In genomic region chr7:18891872-18892599, GRCm38 (mm10) we compare ENCODE assay signal across 8 mouse cellular contexts. TPM values are rescaled to one million over a fixed set of nuclear protein-coding genes. Genes with fewer than 3 reads are reported as not detected.
DNase-seq lines count a peak whose midpoint lies in the region; ATAC-seq lines count a peak whose summit lies in the region.

No protein-coding gene starts in this region.

- H3K9me3 ChIP-seq in intestine, embryonic 14.5 days (ENCODE audit: control insufficient read depth, low read length): no peaks in the 10 kb centered on the region

- ATAC-seq in intestine, embryonic 14.5 days (replicated peaks; ENCODE audit: low FRiP score, low TSS enrichment, low read depth): peak; percentile 60

- peak overlapping the region; percentile 86 for H3K4me2 ChIP-seq in intestine, embryonic 14.5 days (ENCODE audit: low read length)

- intact Hi-C loops in gastrocnemius, postnatal 14 days (cut with DNase I; ENCODE audit: low total_unique reads): no loop called here
- intact Hi-C loops in left cerebral cortex, postnatal 14 days (cut with DNase I): no loop called here

- WGBS in intestine, embryonic 14.5 days: 21% methylated on average over 33 of the region's 33 CpGs

- H3K36me3 ChIP-seq in intestine, embryonic 14.5 days (ENCODE audit: control insufficient read depth, insufficient read depth, low read length): no peaks in the 10 kb centered on the region

- H3K4me3 ChIP-seq in intestine, embryonic 14.5 days (ENCODE audit: low read depth, low read length): peak overlapping the region; percentile 29

- H3K27ac ChIP-seq in intestine, embryonic 14.5 days (ENCODE audit: low read depth): no peak overlapping the region

- DNase-seq in adrenal gland, adult 18-20 months (ENCODE audit: low spot score in 2 of 2): peak; percentile 80 to 84
- peak; percentile 93 for DNase-seq in embryo, embryonic 10.5 days (ENCODE audit: low spot score)
- peak; percentile 84 for DNase-seq in gastrocnemius, postnatal 14 days
- DNase-seq in intestine, embryonic 14.5 days (ENCODE audit: low spot score): peak; percentile 92
- DNase-seq in left cerebral cortex, postnatal 14 days (ENCODE audit: low spot score in 2 of 2): peak; percentile 92 to 93
- peak; percentile 88 for DNase-seq in mesoderm, embryonic 11.5 days (ENCODE audit: low read depth, low spot score)
- peak; percentile 87 to 91 for DNase-seq in right cerebral cortex, postnatal 36 days (ENCODE audit: low spot score in 2 of 2)
- DNase-seq in urinary bladder, postnatal 4 days (ENCODE audit: low spot score in 2 of 2): peak; percentile 73 to 88

- peaks cover 7% of the 10 kb centered on the region for H3K27me3 ChIP-seq in intestine, embryonic 14.5 days (replicated peaks; ENCODE audit: control insufficient read depth, insufficient read depth, low read length)

- no peak overlapping the region for H3K9ac ChIP-seq in intestine, embryonic 14.5 days (ENCODE audit: low read length)

- peaks cover 15% of the 10 kb centered on the region for H3K4me1 ChIP-seq in intestine, embryonic 14.5 days (replicated peaks; ENCODE audit: control insufficient read depth, insufficient read depth, low read length)

RNA-seq across cellular contexts. Expression of gene Ccdc61, which starts 18.2 kb away (rescaled TPM):
- total RNA-seq in adrenal gland, adult 18-20 months (2021): 10 to 100 TPM in 1 of 2 experiments, 1 to 10 TPM in 1; 9.9 to 10.7 TPM
- 1 to 10 TPM; 5.1 TPM for total RNA-seq in gastrocnemius, postnatal 14 days (2021)
- 21.5 and 21.7 TPM in 2 replicates for polyA plus RNA-seq in intestine, embryonic 14.5 days (2014; fragmentation: Nextera tagmentation; extraction: Ambion mirVana)
- total RNA-seq in left cerebral cortex, postnatal 14 days (2021): 10 to 100 TPM; 11.6 to 13.0 TPM

RNA-seq across cellular contexts. Expression of gene Pglyrp1, which starts 20.9 kb away (rescaled TPM):
- total RNA-seq in adrenal gland, adult 18-20 months (2021): 1 to 10 TPM; 1.1 to 2.8 TPM
- total RNA-seq in gastrocnemius, postnatal 14 days (2021): 1 to 10 TPM; 1.4 to 1.5 TPM
- 17.7 and 26.7 TPM in 2 replicates for polyA plus RNA-seq in intestine, embryonic 14.5 days (2014; fragmentation: Nextera tagmentation; extraction: Ambion mirVana)
- total RNA-seq in left cerebral cortex, postnatal 14 days (2021): 10 to 100 TPM; 25.1 to 34.5 TPM

RNA-seq across cellular contexts. Expression of gene Nova2, which starts 33.7 kb away (rescaled TPM):
- total RNA-seq in adrenal gland, adult 18-20 months (2021): 1 to 10 TPM; 3.8 to 5.1 TPM
- total RNA-seq in gastrocnemius, postnatal 14 days (2021): 1 to 10 TPM; 2.6 to 3.3 TPM
- polyA plus RNA-seq in intestine, embryonic 14.5 days (2014; fragmentation: Nextera tagmentation; extraction: Ambion mirVana): 0.66 and 0.75 TPM in 2 replicates
- total RNA-seq in left cerebral cortex, postnatal 14 days (2021): 100 to 1,000 TPM; 105 to 110 TPM

RNA-seq across cellular contexts. Expression of gene Mill2, which starts 52.3 kb away (rescaled TPM):
- total RNA-seq in adrenal gland, adult 18-20 months (2021): 1 to 10 TPM; 8.1 to 10.0 TPM
- 1 to 10 TPM; 2.6 to 3.2 TPM for total RNA-seq in gastrocnemius, postnatal 14 days (2021)
- 0.62 and 1.1 TPM in 2 replicates for polyA plus RNA-seq in intestine, embryonic 14.5 days (2014; fragmentation: Nextera tagmentation; extraction: Ambion mirVana)
- 1 to 10 TPM; 1.3 to 2.0 TPM for total RNA-seq in left cerebral cortex, postnatal 14 days (2021)

Comparison
In these comparisons a context has a peak if more than half of its experiments do, and no peak if none do; other contexts are left out.
1. RNA of gene Pglyrp1, which starts 20.9 kb away (total RNA-seq): 25.1 to 34.5 TPM in left cerebral cortex, postnatal 14 days; 1.1 to 2.8 TPM in adrenal gland, adult 18-20 months and 1.4 to 1.5 TPM in gastrocnemius, postnatal 14 days; every median in the first group is over 4 times any median in the second.
2. RNA of gene Nova2, which starts 33.7 kb away (total RNA-seq): 105 to 110 TPM in left cerebral cortex, postnatal 14 days; 3.8 to 5.1 TPM in adrenal gland, adult 18-20 months and 2.6 to 3.3 TPM in gastrocnemius, postnatal 14 days; every median in the first group is over 10 times any median in the second.
3. Peak in every context shown above with its lines, with median percentiles within 50 percentile points of each other: DNase-seq.